Mouse (Mus musculus) heart, postnatal 4 days (tissue): Measurements from ENCODE around the gene Pnma1. TPM values are rescaled to one million over a fixed set of nuclear protein-coding genes. Genes with fewer than 3 reads are reported as not detected.

Experiments used
- DNase-seq: peaks from one replicate; pipeline ENCODE4 v3.0.0; 2021
- total RNA-seq, 2 experiments: library from RNA; stranded (reverse); gene quantifications; 2 replicates each; pipeline ENCODE4 v1.2.3; 2021

The Pnma1 gene
- total RNA-seq, result under 1 TPM; 0.54 to 0.62 TPM

GRCm38 (mm10) chr12:84147954-84148621 lies at the start of gene Pnma1:
TSS of gene Pnma1 (minus strand) at chr12:84148489.
- peak; percentile 79 for DNase-seq

- no peak for DNase-seq
Observed at GRCm38 (mm10) chr12:84195195-84195594, 46.9 kb upstream of the Pnma1 start.

- DNase-seq, result no peak
Observed at GRCm38 (mm10) chr12:84194400-84195109, 46.3 kb upstream of the Pnma1 start.

GRCm38 (mm10) chr12:84193642-84194399 lies 45.5 kb upstream of the Pnma1 start:
- DNase-seq, result peak; percentile 94

- peak; percentile 84 for DNase-seq
Observed at GRCm38 (mm10) chr12:84192741-84193641, 44.7 kb upstream of the Pnma1 start.

GRCm38 (mm10) chr12:84192280-84192679 lies 44.0 kb upstream of the Pnma1 start:
- no peak for DNase-seq

GRCm38 (mm10) chr12:84191770-84192169 lies 43.5 kb upstream of the Pnma1 start:
- no peak for DNase-seq

- no peak for DNase-seq
Observed at GRCm38 (mm10) chr12:84191190-84191589, 42.9 kb upstream of the Pnma1 start.

- no peak for DNase-seq
Observed at GRCm38 (mm10) chr12:84190151-84190820, 42.0 kb upstream of the Pnma1 start.

GRCm38 (mm10) chr12:84188881-84189444 lies 40.7 kb upstream of the Pnma1 start:
- DNase-seq, result no peak

- DNase-seq, result peak; percentile 47
Observed at GRCm38 (mm10) chr12:84187752-84188601, 39.7 kb upstream of the Pnma1 start.

GRCm38 (mm10) chr12:84186950-84187349 lies 38.7 kb upstream of the Pnma1 start:
- DNase-seq, result peak; percentile 66

- DNase-seq, result no peak
Observed at GRCm38 (mm10) chr12:84186536-84186935, 38.2 kb upstream of the Pnma1 start.

GRCm38 (mm10) chr12:84185547-84185946 lies 37.3 kb upstream of the Pnma1 start:
- no peak for DNase-seq

GRCm38 (mm10) chr12:84184979-84185378 lies 36.7 kb upstream of the Pnma1 start:
- no peak for DNase-seq

GRCm38 (mm10) chr12:84181999-84182398 lies 33.7 kb upstream of the Pnma1 start:
- no peak for DNase-seq

- peak; percentile 91 for DNase-seq
Observed at GRCm38 (mm10) chr12:84180701-84181435, 32.6 kb upstream of the Pnma1 start.

- DNase-seq, result no peak
Observed at GRCm38 (mm10) chr12:84180090-84180489, 31.8 kb upstream of the Pnma1 start.

- DNase-seq, result no peak
Observed at GRCm38 (mm10) chr12:84178652-84179445, 30.6 kb upstream of the Pnma1 start.
